Mouse (Mus musculus) brain, embryonic 14.5 days (tissue): ENCODE measurements around the gene Tgif2. TPM values are rescaled to one million over a fixed set of nuclear protein-coding genes. Genes with fewer than 3 reads are reported as not detected.
"Not testable (repeated sequence)": the region's sequence is repeated elsewhere in the genome, so short reads cannot be mapped to it uniquely, and the experiment has no call there.

Experiments used
- DNase-seq: peaks from one replicate; pipeline ENCODE4 v3.0.0-alpha.2; 2011; ENCODE audit warnings: low read depth
- CTCF ChIP-seq: fragments of 200-500 bp; IDR thresholded peaks from 2 replicates; pipeline ENCODE4 v1.5.1; 2012; ENCODE audit warnings: inconsistent platforms, mild to moderate bottlenecking, moderate library complexity, borderline replicate concordance; ENCODE audit not compliant: insufficient read depth, insufficient read length; ENCODE audit errors: extremely low read depth
- POLR2A ChIP-seq: fragments of 200-500 bp; IDR thresholded peaks from 2 replicates; pipeline ENCODE4 v1.6.1; 2012; ENCODE audit warnings: mild to moderate bottlenecking, inconsistent platforms, borderline replicate concordance; ENCODE audit not compliant: poor library complexity, insufficient read depth, insufficient read length, severe bottlenecking; ENCODE audit errors: extremely low read depth
- polyA plus RNA-seq: library from polyadenylated mRNA; depleted of rRNA; stranded (reverse); fragments of >200 nt; gene quantifications from 2 replicates; pipeline ENCODE4 v1.2.3, GENCODE M21; 2012; rRNA removed

The Tgif2 gene
- polyA plus RNA-seq, result 32.5 and 43.0 TPM in 2 replicates

- TF ChIP-seq CTCF, result no peak
- peak; percentile 33; the same call in 1 of the 2 replicates for TF ChIP-seq POLR2A
These were observed at the start of gene Tgif2 for GRCm38 (mm10) chr2:156839319-156840191. TSS of gene Tgif2 (plus strand) at chr2:156840007.

GRCm38 (mm10) chr2:156798516-156798915 is 41.3 kb upstream of the Tgif2 start:
- TF ChIP-seq POLR2A (no peak), CTCF (no peak)
- no peak for DNase-seq

More at GRCm38 (mm10) chr2:156839319-156840191, at the start of gene Tgif2:
- peak; percentile 94 for DNase-seq

GRCm38 (mm10) chr2:156801045-156801444 is 38.8 kb upstream of the Tgif2 start:
- no peak for TF ChIP-seq POLR2A
- no peak for TF ChIP-seq CTCF
- DNase-seq, result no peak

- not testable (repeated sequence) for DNase-seq
These were observed 37.7 kb upstream of the Tgif2 start for GRCm38 (mm10) chr2:156802116-156802515.

- DNase-seq, result no peak
- TF ChIP-seq POLR2A (no peak), CTCF (no peak)
These were observed 36.0 kb upstream of the Tgif2 start for GRCm38 (mm10) chr2:156803698-156804372.

- TF ChIP-seq CTCF (no peak), POLR2A (no peak)
- DNase-seq, result no peak
These were observed 35.2 kb upstream of the Tgif2 start for GRCm38 (mm10) chr2:156804589-156804988.

GRCm38 (mm10) chr2:156806886-156807285 is 32.9 kb upstream of the Tgif2 start:
- TF ChIP-seq POLR2A (no peak), CTCF (no peak)
- no peak for DNase-seq

- TF ChIP-seq POLR2A (no peak), CTCF (peak; percentile 82; the same call in 1 of the 2 replicates)
- DNase-seq, result peak; percentile 88
These were observed 30.2 kb upstream of the Tgif2 start for GRCm38 (mm10) chr2:156809579-156809978.

GRCm38 (mm10) chr2:156810716-156811115 is 29.1 kb upstream of the Tgif2 start:
- no peak for TF ChIP-seq CTCF
- TF ChIP-seq POLR2A, result no peak
- DNase-seq, result no peak

GRCm38 (mm10) chr2:156811556-156811955 is 28.3 kb upstream of the Tgif2 start:
- TF ChIP-seq CTCF (no peak), POLR2A (no peak)
- no peak for DNase-seq

GRCm38 (mm10) chr2:156814344-156814801 is 25.4 kb upstream of the Tgif2 start:
- DNase-seq, result peak; percentile 45
- TF ChIP-seq CTCF, result no peak
- no peak for TF ChIP-seq POLR2A
